Mouse (Mus musculus): ENCODE data around the gene Slfn5.

DNA sequence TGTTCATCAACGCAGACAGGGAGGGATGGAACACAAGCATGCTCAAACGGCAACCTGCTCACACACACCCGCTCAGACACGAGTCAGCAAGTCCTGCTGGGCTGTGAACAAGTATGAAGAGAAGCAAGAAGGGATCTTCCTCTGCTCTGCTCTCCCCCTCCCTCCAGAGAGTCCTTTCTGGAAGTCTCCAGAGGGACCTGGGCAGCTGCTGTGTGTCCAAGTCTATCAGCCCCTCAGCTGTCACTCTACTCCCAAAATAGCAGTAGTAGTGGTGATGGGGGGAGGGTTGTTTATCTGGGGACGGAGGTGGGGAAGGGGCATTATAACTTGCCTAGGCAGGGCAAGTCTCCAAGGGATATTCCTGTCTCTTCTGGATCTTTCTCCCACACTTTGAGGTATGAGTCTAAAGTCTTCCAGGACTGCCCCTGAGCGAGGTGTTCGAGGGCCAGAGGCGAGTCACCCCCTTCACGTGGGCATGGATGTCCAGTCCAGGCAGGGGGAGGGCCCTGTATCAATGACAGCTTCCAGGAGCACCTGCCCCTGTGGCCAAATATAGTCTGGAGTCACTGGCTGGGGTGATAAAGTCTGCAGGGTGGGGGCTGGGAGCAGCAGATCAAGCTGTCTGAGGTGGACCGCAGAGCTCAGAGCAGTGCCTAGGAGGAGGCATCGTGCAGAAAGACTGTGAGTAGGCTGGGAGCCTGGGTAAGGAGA, 40.3 kb upstream of the Slfn5 start:
- no peak for TF ChIP-seq POLR2AphosphoS2 (IDR thresholded peaks at IDR 0.05; ENCODE audit: low read depth, low read length)
- no peak for TF ChIP-seq CTCF (conservative IDR thresholded peaks at IDR 0.05 in 1 of 2, IDR thresholded peaks at IDR 0.05 in 1 of 2; ENCODE audit: low read depth in 2 of 2, low read length in 2 of 2)
- no peak for TF ChIP-seq MXI1 (IDR thresholded peaks at IDR 0.05; ENCODE audit: low read depth, low read length)
- TF ChIP-seq POLR2A (IDR thresholded peaks at IDR 0.05; ENCODE audit: low read depth, low read length): no peak
- no peak for TF ChIP-seq SIN3A (IDR thresholded peaks at IDR 0.05; ENCODE audit: low read length)
- no peak for TF ChIP-seq ZC3H11A (IDR thresholded peaks at IDR 0.05; ENCODE audit: low read depth, low read length)
- no peak for TF ChIP-seq RAD21 (IDR thresholded peaks at IDR 0.05; ENCODE audit: low read depth, low read length)
- TF ChIP-seq JUND (conservative IDR thresholded peaks at IDR 0.05; ENCODE audit: low read depth, low read length): no peak
- no peak for TF ChIP-seq USF2 (conservative IDR thresholded peaks at IDR 0.05; ENCODE audit: low read depth, low read length)
- TF ChIP-seq TCF12 (IDR thresholded peaks at IDR 0.05; ENCODE audit: low read depth, low read length): no peak
- TF ChIP-seq HCFC1 (IDR thresholded peaks at IDR 0.05; ENCODE audit: low read depth, low read length): no peak
- TF ChIP-seq ELF1 (IDR thresholded peaks at IDR 0.05; ENCODE audit: low read depth, low read length): no peak
- no peak for TF ChIP-seq ZKSCAN1 (IDR thresholded peaks at IDR 0.05; ENCODE audit: borderline replicate concordance, low read depth, low read length)
